Mouse (Mus musculus) liver (tissue): ENCODE results near the gene Ccdc172.

Source experiments
- DNase-seq: peaks from one replicate; pipeline ENCODE4 v3.0.0-alpha.2; 2020; ENCODE audit warnings: mixed read lengths

Ccdc172 gene

GRCm38 (mm10) chr19:58572429-58573071, 60.8 kb downstream of the Ccdc172 start:
- no peak for DNase-seq

DNA sequence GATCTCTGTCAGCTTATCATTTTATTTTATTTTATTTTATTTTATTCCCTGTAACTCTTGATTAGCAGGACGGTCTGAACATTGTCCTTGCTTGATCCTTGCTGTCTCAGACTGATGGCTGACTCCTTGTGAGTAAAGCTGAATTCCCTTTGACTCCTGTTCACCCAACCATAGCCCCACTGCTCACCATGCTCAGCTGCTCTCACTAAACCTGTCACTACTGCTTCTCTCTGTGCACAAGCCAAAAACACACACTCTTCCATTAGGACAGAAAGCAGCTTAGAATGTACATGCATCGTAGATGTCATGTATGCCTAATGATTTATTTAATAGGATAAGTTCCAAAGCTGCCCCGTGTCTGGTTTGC, 61.3 kb downstream of the Ccdc172 start:
- no peak for DNase-seq

DNA sequence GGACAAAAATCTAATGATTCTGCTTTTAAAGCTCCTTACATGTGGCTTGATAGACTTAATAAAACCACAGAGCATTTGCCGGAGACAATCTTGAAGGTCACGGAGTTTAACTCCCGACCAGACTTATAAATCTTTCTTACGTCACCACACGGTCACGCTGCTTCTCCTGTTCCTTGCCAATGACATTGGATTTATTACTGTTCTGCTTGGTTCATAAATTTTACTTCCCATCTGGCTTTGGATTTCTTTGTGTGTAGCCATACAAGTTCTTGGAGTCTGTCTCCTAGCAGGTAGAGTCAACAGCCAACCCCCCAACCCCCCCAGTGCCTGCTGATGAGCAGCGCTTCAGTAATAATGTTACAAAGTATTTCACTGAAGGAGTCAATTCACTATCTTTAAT, 70.2 kb downstream of the Ccdc172 start:
- no peak for DNase-seq

DNA sequence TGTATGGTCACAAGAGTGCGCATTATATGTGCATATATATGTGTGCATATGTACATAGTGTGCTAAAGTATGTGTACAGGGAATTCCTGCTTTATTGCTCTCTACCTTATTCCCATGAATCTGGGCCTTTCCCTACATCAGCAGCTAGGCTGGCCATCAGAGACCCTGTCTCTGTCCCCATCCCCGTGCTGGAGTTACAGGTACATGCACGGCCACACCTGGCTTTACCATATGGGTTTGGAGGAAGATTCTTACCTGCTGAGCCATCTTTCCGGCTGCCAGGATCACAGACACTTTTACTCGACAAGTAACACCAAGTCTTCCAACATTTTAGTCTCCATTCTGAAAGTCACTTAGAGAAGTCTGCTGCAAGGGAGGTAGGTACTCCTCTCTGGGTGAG, 71.2 kb downstream of the Ccdc172 start:
- no peak for DNase-seq

GRCm38 (mm10) chr19:58586046-58586445, 74.3 kb downstream of the Ccdc172 start:
- no peak for DNase-seq

GRCm38 (mm10) chr19:58590251-58590936, 78.6 kb downstream of the Ccdc172 start:
- DNase-seq, result no peak

GRCm38 (mm10) chr19:58600381-58600780, 88.6 kb downstream of the Ccdc172 start:
- no peak for DNase-seq
